In genomic region chr7:52391793-52392192, GRCm38 (mm10) we compare ENCODE assay signal across 8 mouse cellular contexts.
DNase-seq lines count a peak whose midpoint lies in the region; ATAC-seq and TF ChIP-seq lines count a peak whose summit lies in the region.

No protein-coding gene starts in this region.

- no peaks in the 10 kb centered on the region for H3K9me3 ChIP-seq in intestine, postnatal 0 days (ENCODE audit: control insufficient read depth)
- H3K9me3 ChIP-seq in intestine, embryonic 16.5 days (ENCODE audit: control insufficient read depth, low read length): no peaks in the 10 kb centered on the region

- no peaks in the 10 kb centered on the region for H3K36me3 ChIP-seq in intestine, postnatal 0 days (ENCODE audit: control insufficient read depth, insufficient read depth)
- no peaks in the 10 kb centered on the region for H3K36me3 ChIP-seq in intestine, embryonic 16.5 days (ENCODE audit: control insufficient read depth, insufficient read depth, low read length)

- no peak for ATAC-seq in intestine, postnatal 0 days
- ATAC-seq in intestine, embryonic 16.5 days: no peak
- ATAC-seq in monocyte, adult 5-6 weeks (replicated peaks; ENCODE audit: insufficient number of reproducible peaks, low FRiP score, low TSS enrichment, poor library complexity, severe bottlenecking): no peak

- peak; percentile 82 for TF ChIP-seq CTCF in intestine, postnatal 0 days (IDR thresholded peaks at IDR 0.05; ENCODE audit: low read depth)

- no peak overlapping the region for H3K4me2 ChIP-seq in intestine, postnatal 0 days (replicated peaks; ENCODE audit: low read depth)
- no peak overlapping the region for H3K4me2 ChIP-seq in intestine, embryonic 16.5 days (ENCODE audit: low read depth, low read length)

- no peak overlapping the region for H3K27ac ChIP-seq in intestine, postnatal 0 days (ENCODE audit: low read depth, low read length)
- no peak overlapping the region for H3K27ac ChIP-seq in intestine, embryonic 16.5 days (ENCODE audit: low read length)

- H3K27me3 ChIP-seq in intestine, postnatal 0 days (replicated peaks; ENCODE audit: control insufficient read depth, insufficient read depth, low read length): no peaks in the 10 kb centered on the region
- no peaks in the 10 kb centered on the region for H3K27me3 ChIP-seq in intestine, embryonic 16.5 days (replicated peaks; ENCODE audit: control insufficient read depth, insufficient read depth, low read length)

- no peak overlapping the region for H3K4me3 ChIP-seq in intestine, postnatal 0 days (ENCODE audit: low read depth, low read length)
- H3K4me3 ChIP-seq in intestine, embryonic 16.5 days (ENCODE audit: low read length): no peak overlapping the region

- DNase-seq in MEL-GATA-1-ER (ENCODE audit: extremely low read depth, low read depth): peak; percentile 1
- DNase-seq in cerebellum, adult 8-10 months: peak; percentile 25
- peak; percentile 41 for DNase-seq in hindlimb bud, embryonic 11.5 days (ENCODE audit: extremely low spot score, low read depth, low spot score)
- peak; percentile 54 for DNase-seq in lung, postnatal 10 days
- DNase-seq in yolk sac, embryonic 10.5 days (ENCODE audit: low spot score): peak; percentile 5

- H3K9ac ChIP-seq in intestine, postnatal 0 days (ENCODE audit: low read depth, low read length): no peak overlapping the region
- H3K9ac ChIP-seq in intestine, embryonic 16.5 days (ENCODE audit: low read depth, low read length): no peak overlapping the region

- WGBS in intestine, postnatal 0 days: 22% methylated on average over 2 of the region's 2 CpGs
- WGBS in intestine, embryonic 16.5 days: 17% methylated on average over 2 of the region's 2 CpGs

- H3K4me1 ChIP-seq in intestine, postnatal 0 days (replicated peaks; ENCODE audit: control insufficient read depth, insufficient read depth, low read length): no peaks in the 10 kb centered on the region
- H3K4me1 ChIP-seq in intestine, embryonic 16.5 days (ENCODE audit: control insufficient read depth, insufficient read depth, low read length): no peaks in the 10 kb centered on the region

Comparison
In these comparisons a context has a peak if more than half of its experiments do, and no peak if none do; other contexts are left out.
1. DNase-seq: peak in every context shown above with its lines; median percentile 54 in lung, postnatal 10 days; 41 in hindlimb bud, embryonic 11.5 days; 25 in cerebellum, adult 8-10 months; 5 in yolk sac, embryonic 10.5 days; 1 in MEL-GATA-1-ER.